Mouse (Mus musculus) limb, embryonic 13.5 days (tissue): ENCODE measurements around the gene Timm8a2. TPM values are rescaled to one million over a fixed set of nuclear protein-coding genes. Genes with fewer than 3 reads are reported as not detected.
"Not testable (repeated sequence)": the region's sequence is repeated elsewhere in the genome, so short reads cannot be mapped to it uniquely, and the experiment has no call there.

ENCODE experiments used
- ATAC-seq: fragments of 200-750 bp; cut with Nextera tagmentation; 2 replicates; pipeline ENCODE4 v1.8.0; 2017; ENCODE audit warnings: low read depth, moderate number of reproducible peaks, moderate TSS enrichment; ENCODE audit not compliant: low FRiP score
- H3K27ac ChIP-seq: fragments of 300-500 bp; sonication (generic); 2 replicates; pipeline ENCODE4 v1.5.1; 2015; ENCODE audit warnings: inconsistent platforms, mild to moderate bottlenecking, moderate library complexity
- H3K27me3 ChIP-seq: fragments of 300-500 bp; sonication (generic); 2 replicates; pipeline ENCODE4 v1.6.1; 2015; ENCODE audit warnings: mild to moderate bottlenecking, inconsistent platforms
- H3K36me3 ChIP-seq: fragments of 300-500 bp; sonication (generic); 2 replicates; pipeline ENCODE4 v1.6.1; 2015; ENCODE audit warnings: inconsistent platforms, mild to moderate bottlenecking, moderate library complexity
- H3K4me1 ChIP-seq: fragments of 300-500 bp; sonication (generic); 2 replicates; pipeline ENCODE4 v1.6.1; 2015; ENCODE audit warnings: inconsistent platforms
- H3K4me2 ChIP-seq: fragments of 300-500 bp; sonication (generic); replicated peaks from 2 replicates; pipeline ENCODE4 v1.6.1; 2015; ENCODE audit warnings: inconsistent platforms, mild to moderate bottlenecking, moderate library complexity
- H3K4me3 ChIP-seq: fragments of 300-500 bp; sonication (generic); 2 replicates; pipeline ENCODE4 v1.5.1; 2015; ENCODE audit warnings: moderate library complexity, mild to moderate bottlenecking, inconsistent platforms
- H3K9ac ChIP-seq: fragments of 300-500 bp; sonication (generic); 2 replicates; pipeline ENCODE4 v1.6.1; 2015; ENCODE audit warnings: mild to moderate bottlenecking, inconsistent platforms
- H3K9me3 ChIP-seq: fragments of 300-500 bp; sonication (generic); 2 replicates; pipeline ENCODE4 v1.6.1; 2016; ENCODE audit warnings: inconsistent platforms
- WGBS: fragments of 180-500 bp; shearing (Covaris S2); methylation state at CpG from one replicate; pipeline ENCODE4 v1.1.7; 2015; 5-methylcytosine and 5-hydroxymethylcytosine counted together
- polyA plus RNA-seq: library from polyadenylated mRNA; unstranded; fragments of >200 nt; fragmentation: Nextera tagmentation; extraction: Ambion mirVana; gene quantifications from 2 replicates; pipeline ENCODE4 v1.2.1, GENCODE M21; 2015

Gene Timm8a2
- polyA plus RNA-seq, 1 experiment from 2014 or later, result not detected

DNA sequence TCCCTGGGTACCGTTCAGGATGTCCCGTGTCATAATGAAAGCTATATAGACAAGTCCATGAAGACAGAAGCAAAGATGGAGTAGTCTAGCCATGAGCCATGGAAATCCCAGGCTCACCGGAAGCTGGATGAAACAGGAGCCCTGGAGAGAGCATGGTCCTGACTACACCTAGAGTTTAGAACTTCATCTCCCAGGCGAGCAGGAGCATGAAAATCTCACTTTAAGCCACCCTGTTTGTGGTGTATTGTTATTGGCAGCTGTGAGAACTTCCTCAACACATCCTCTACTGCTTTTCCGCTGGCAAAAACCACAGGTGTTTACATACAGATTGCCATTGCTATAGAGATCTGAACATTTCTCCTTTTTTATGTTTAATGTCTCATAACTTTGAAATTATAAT, 29.1 kb downstream of the Timm8a2 start:
- ATAC-seq, result no peak
- Histone ChIP-seq H3K27ac (no peak overlapping the region), H3K4me1 (no peaks in the 10 kb centered on the region), H3K9me3 (no peaks in the 10 kb centered on the region), H3K4me3 (no peak overlapping the region), H3K4me2 (no peak overlapping the region), H3K27me3 (peaks cover 6% of the 10 kb centered on the region; the same call in 1 of the 2 replicates), H3K36me3 (no peaks in the 10 kb centered on the region), H3K9ac (no peak overlapping the region)
- 77% methylated on average over 5 of the region's 5 CpGs for WGBS

DNA sequence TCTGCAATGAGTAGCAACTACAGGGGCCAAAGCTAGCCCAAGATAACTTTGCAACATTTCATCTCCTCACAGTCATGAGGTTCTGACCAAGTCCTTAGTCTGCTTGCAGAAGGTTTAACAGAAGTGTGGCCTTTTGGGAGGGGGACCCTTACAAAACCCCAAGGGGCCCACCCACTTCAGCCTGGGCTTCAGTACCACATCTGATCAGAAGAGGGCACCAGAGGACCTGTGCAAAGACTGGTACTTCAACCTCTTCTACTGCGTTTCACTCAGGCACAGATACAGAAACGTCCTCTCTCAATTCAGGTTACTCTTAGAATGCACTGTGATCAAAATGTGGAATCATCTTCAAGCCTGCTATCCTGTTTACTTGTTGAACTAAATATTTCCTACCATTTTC, 30.0 kb downstream of the Timm8a2 start:
- no peak for ATAC-seq
- H3K27ac ChIP-seq, result no peak overlapping the region
- no peaks in the 10 kb centered on the region for H3K36me3 ChIP-seq
- H3K9ac ChIP-seq, result no peak overlapping the region
- WGBS, result 9% methylated on average over 2 of the region's 2 CpGs
- H3K4me1 ChIP-seq, result no peaks in the 10 kb centered on the region
- H3K4me2 ChIP-seq, result no peak overlapping the region
- no peaks in the 10 kb centered on the region for H3K9me3 ChIP-seq
- no peak overlapping the region for H3K4me3 ChIP-seq
- H3K27me3 ChIP-seq, result peaks cover 6% of the 10 kb centered on the region; the same call in 1 of the 2 replicates

DNA sequence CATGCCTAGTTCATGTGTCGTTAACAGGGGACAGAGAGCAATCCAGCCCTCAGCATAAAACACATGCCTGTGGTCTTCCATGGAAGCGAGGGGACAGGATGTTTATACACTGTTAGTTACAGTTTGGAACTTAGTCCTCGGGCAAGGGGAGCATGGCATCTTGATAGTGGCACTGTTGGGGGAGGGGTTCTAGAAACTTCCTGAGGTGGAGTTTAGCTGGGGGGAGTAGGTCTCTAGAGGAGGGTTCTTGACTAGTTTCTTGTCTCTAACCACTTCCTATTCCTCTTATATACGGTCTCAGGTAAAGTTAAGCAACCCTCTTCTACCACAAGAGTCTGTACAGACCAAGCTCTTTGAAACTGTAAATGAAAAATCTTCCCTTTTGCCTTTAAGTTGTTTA, 31.8 kb downstream of the Timm8a2 start:
- Histone ChIP-seq H3K9ac (no peak overlapping the region), H3K27ac (no peak overlapping the region), H3K9me3 (no peaks in the 10 kb centered on the region), H3K4me2 (no peak overlapping the region), H3K36me3 (no peaks in the 10 kb centered on the region), H3K4me1 (no peaks in the 10 kb centered on the region), H3K4me3 (no peak overlapping the region), H3K27me3 (peaks cover 6% of the 10 kb centered on the region; the same call in 1 of the 2 replicates)
- no peak for ATAC-seq
- WGBS, result 61% methylated on average over 4 of the region's 4 CpGs

DNA sequence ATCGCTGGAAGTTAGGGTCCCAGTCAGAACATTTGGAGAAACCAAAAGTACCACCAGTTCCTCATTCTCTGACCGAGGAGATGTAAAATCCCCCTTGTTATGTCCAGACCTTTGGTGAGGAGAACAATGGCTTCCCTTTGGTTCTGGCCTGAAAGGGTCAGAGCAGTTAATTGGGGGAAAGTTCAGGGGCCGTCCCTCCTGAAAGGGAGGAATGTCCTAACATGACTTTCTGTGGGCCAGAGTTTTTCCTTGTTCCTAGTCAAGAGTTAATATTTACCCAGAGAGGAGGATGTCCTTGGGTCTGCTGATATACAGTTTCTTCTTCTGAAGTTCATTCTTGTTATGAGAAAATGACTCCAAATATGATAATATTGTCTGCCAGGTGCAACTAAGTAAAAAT, 33.6 kb downstream of the Timm8a2 start:
- H3K9me3 ChIP-seq, H3K4me2 ChIP-seq, H3K27ac ChIP-seq, H3K27me3 ChIP-seq, ATAC-seq, H3K36me3 ChIP-seq, H3K4me3 ChIP-seq, H3K9ac ChIP-seq, H3K4me1 ChIP-seq: not testable (repeated sequence)
- WGBS, result 70% methylated on average over 3 of the region's 3 CpGs

DNA sequence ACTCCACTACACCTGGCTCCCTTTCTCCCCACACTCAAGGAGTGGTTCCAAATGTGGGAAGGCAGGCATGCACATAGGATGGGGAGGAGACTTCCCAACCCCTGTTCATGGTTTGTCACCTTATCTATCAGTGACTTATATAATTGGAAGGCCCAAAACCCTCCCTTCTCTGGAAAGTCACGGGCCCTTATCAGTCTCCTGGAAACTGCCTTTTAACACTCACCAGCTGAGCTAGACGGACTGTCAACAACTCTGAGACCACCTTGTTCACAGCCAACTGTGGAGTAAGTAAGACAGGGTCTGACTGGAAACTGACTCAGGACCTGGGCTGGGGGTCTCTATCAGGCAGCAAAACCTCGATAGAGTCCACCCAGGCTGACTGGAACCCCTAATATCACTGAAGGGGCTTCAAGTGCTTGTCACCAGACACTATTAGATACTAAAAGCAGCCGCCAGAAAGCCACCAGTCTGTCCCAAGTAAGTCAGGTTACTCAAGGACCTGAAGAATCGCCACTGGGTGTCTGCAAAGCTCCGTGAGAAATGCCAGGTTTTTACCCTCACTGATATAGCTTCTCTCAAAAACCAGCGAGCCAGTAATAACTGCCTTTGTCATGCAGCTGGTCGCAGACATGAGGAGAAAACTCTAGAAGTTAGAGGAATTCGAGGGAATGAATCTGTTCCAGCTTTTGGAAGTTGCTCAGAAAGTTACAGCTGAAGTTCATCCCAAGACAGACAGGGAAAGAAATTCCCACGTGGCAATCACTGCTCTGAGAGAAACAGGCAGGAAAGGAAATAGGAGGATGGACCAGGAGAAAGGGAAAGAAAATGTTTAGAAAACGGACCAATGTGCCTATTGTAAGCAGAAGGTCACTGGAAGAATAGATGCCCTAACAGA, 34.6 kb downstream of the Timm8a2 start:
- no peaks in the 10 kb centered on the region for H3K4me1 ChIP-seq
- no peak overlapping the region for H3K4me3 ChIP-seq
- H3K9ac ChIP-seq, result no peak overlapping the region
- peaks cover 6% of the 10 kb centered on the region; the same call in 1 of the 2 replicates for H3K27me3 ChIP-seq
- no peak for ATAC-seq
- 64% methylated on average over 11 of the region's 11 CpGs for WGBS
- no peaks in the 10 kb centered on the region for H3K36me3 ChIP-seq
- H3K9me3 ChIP-seq, result no peaks in the 10 kb centered on the region
- no peak overlapping the region for H3K27ac ChIP-seq
- H3K4me2 ChIP-seq, result no peak overlapping the region

DNA sequence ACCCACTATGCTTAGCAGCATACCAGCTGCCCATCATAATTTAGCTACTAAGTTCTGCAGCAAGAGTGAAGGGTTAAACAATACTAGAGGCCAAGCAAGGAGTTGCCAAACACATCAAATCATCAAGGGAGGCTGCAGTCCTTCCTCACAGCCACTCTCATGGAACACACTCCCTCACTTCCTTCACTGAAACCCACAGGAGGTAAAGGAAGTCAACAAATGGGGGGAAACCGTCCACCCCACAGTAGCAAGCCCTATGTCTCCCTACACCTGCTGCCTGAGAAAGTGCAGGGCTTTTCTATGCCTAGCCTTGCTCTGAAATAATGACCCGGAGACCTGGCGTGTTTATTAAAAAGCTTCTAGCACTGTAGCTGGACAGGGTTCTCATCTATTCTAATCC, 35.5 kb downstream of the Timm8a2 start:
- Histone ChIP-seq H3K36me3 (no peaks in the 10 kb centered on the region), H3K27me3 (0 out of 2 replicates have a peak, but pooled peaks cover 1% of the 10 kb centered on the region), H3K9ac (no peak overlapping the region), H3K9me3 (no peaks in the 10 kb centered on the region), H3K4me1 (no peaks in the 10 kb centered on the region), H3K4me2 (no peak overlapping the region), H3K27ac (no peak overlapping the region), H3K4me3 (no peak overlapping the region)
- WGBS, result 74% methylated on average over 3 of the region's 3 CpGs
- no peak for ATAC-seq

DNA sequence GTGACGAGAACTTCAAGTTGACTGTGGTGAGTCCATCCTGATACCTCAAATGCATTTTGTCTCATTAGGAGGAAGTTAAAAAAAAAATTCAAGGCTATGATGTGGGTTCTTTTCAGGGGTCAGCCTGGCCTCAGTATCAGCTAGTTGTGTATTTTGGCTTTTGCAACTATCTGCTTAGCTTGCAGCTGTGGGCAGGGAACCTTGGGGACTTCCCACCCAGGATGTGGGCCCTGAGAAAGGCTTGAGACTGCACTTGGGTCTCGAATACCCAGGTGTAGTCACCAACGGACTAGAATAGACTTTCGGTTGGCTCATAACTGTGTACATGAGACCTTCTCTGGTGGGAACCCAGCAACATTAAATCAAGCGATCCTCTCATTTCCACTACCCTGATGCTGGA, 38.9 kb downstream of the Timm8a2 start:
- WGBS, result 90% methylated on average over 5 of the region's 5 CpGs

GRCm38 (mm10) chr14:122074360-122074759, 39.9 kb downstream of the Timm8a2 start:
- 79% methylated on average over 10 of the region's 10 CpGs for WGBS
- Histone ChIP-seq H3K4me3 (no peak overlapping the region), H3K36me3 (no peaks in the 10 kb centered on the region), H3K4me2 (no peak overlapping the region), H3K4me1 (no peaks in the 10 kb centered on the region), H3K27me3 (no peaks in the 10 kb centered on the region), H3K27ac (no peak overlapping the region), H3K9ac (no peak overlapping the region), H3K9me3 (no peaks in the 10 kb centered on the region)
- no peak for ATAC-seq

More for the DNA sequence above, 38.9 kb downstream of the Timm8a2 start:
- Histone ChIP-seq H3K27me3 (no peaks in the 10 kb centered on the region), H3K27ac (no peak overlapping the region), H3K4me1 (no peaks in the 10 kb centered on the region), H3K9me3 (no peaks in the 10 kb centered on the region), H3K9ac (no peak overlapping the region), H3K4me3 (no peak overlapping the region), H3K36me3 (no peaks in the 10 kb centered on the region), H3K4me2 (no peak overlapping the region)
- no peak for ATAC-seq

- Histone ChIP-seq H3K9me3 (no peaks in the 10 kb centered on the region), H3K4me3 (no peak overlapping the region), H3K4me1 (no peaks in the 10 kb centered on the region), H3K4me2 (no peak overlapping the region), H3K36me3 (no peaks in the 10 kb centered on the region), H3K27me3 (no peaks in the 10 kb centered on the region), H3K27ac (no peak overlapping the region), H3K9ac (no peak overlapping the region)
- ATAC-seq, result no peak
- WGBS, result 82% methylated on average over 21 of the region's 21 CpGs
These were observed 41.2 kb downstream of the Timm8a2 start for GRCm38 (mm10) chr14:122075485-122076200.

- 84% methylated on average over 3 of the region's 3 CpGs for WGBS
- Histone ChIP-seq H3K27ac (no peak overlapping the region), H3K9me3 (no peaks in the 10 kb centered on the region)
These were observed 42.5 kb downstream of the Timm8a2 start for GRCm38 (mm10) chr14:122077017-122077416.

GRCm38 (mm10) chr14:122079428-122079827, 45.0 kb downstream of the Timm8a2 start:
- Histone ChIP-seq H3K4me1 (peaks cover 7% of the 10 kb centered on the region; the same call in 1 of the 2 replicates), H3K27ac (no peak overlapping the region), H3K27me3 (no peaks in the 10 kb centered on the region), H3K9ac (no peak overlapping the region), H3K4me3 (no peak overlapping the region), H3K36me3 (no peaks in the 10 kb centered on the region), H3K9me3 (0 out of 2 replicates have a peak, but pooled peaks cover under 1% of the 10 kb centered on the region), H3K4me2 (no peak overlapping the region)
- no peak for ATAC-seq
- WGBS, result 54% methylated on average over 6 of the region's 6 CpGs

More at GRCm38 (mm10) chr14:122077017-122077416, 42.5 kb downstream of the Timm8a2 start:
- peaks cover 4% of the 10 kb centered on the region; the same call in 1 of the 2 replicates for H3K4me1 ChIP-seq
- ATAC-seq, result no peak
- H3K27me3 ChIP-seq, result no peaks in the 10 kb centered on the region
- H3K4me2 ChIP-seq, result no peak overlapping the region
- H3K9ac ChIP-seq, result no peak overlapping the region
- no peaks in the 10 kb centered on the region for H3K36me3 ChIP-seq
- H3K4me3 ChIP-seq, result no peak overlapping the region

DNA sequence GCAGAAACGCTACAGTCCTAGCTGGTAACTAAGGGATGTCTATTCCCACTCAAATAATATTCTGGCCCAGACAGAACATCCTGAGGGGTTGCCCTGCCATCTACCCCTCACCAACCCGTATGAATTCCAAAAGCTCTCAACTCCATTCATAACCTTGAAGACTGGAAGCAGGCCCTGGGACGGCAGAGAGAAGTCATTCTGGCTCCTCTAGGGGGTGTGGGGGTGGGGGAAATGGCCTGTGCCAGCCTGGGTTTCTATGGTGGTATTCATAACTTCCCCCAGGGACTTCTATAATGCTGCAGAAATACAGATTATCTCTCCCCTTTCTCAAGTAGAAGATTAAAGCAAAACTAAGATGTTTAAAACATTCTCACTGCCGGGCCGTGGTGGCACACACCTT, 45.4 kb downstream of the Timm8a2 start:
- H3K27ac ChIP-seq, result no peak overlapping the region
- no peaks in the 10 kb centered on the region for H3K27me3 ChIP-seq
- H3K9ac ChIP-seq, result no peak overlapping the region
- peaks cover 7% of the 10 kb centered on the region; the same call in 1 of the 2 replicates for H3K4me1 ChIP-seq
- no peak for ATAC-seq
- 77% methylated on average over 5 of the region's 5 CpGs for WGBS
- no peaks in the 10 kb centered on the region for H3K36me3 ChIP-seq
- peaks cover 5% of the 10 kb centered on the region; the same call in 1 of the 2 replicates for H3K9me3 ChIP-seq
- no peak overlapping the region for H3K4me3 ChIP-seq
- no peak overlapping the region for H3K4me2 ChIP-seq
